Mouse (Mus musculus) kidney, embryonic 15.5 days (tissue): ENCODE measurements around the gene Amz2. TPM values are rescaled to one million over a fixed set of nuclear protein-coding genes. Genes with fewer than 3 reads are reported as not detected.

Experiments used
- microRNA-seq: library from miRNA; unstranded; fragments of <30 nt; microRNA quantifications from one replicate; pipeline ENCODE4, GENCODE M21; 2016
- polyA plus RNA-seq: library from polyadenylated mRNA; unstranded; fragments of >200 nt; fragmentation: Nextera tagmentation; extraction: Ambion mirVana; gene quantifications from 2 replicates; pipeline ENCODE4 v1.2.1, GENCODE M21; 2015

Amz2 gene
- polyA plus RNA-seq, 1 experiment from 2014 or later = 44.6 TPM

Small RNA genes lying within 50 kb of the gene (microRNA-seq; reads per million reads assigned to microRNA genes)
- not detected for gene Gm25540

Other genes starting within 250 kb of the Amz2 start
- 1.3 and 1.8 TPM in 2 replicates for gene Rgs9, start 127.8 kb upstream of the Amz2 start, polyA plus RNA-seq
- gene Gna13, start 63.1 kb upstream of the Amz2 start, polyA plus RNA-seq = 20.8 and 21.5 TPM in 2 replicates
- gene 9930022D16Rik, start 12.0 kb upstream of the Amz2 start, polyA plus RNA-seq = not detected in 2 replicates
- 4.7 and 5.4 TPM in 2 replicates for gene Arsg, start 47.4 kb downstream of the Amz2 start, polyA plus RNA-seq
- gene Slc16a6, start 47.7 kb downstream of the Amz2 start, polyA plus RNA-seq = 8.8 and 10.5 TPM in 2 replicates
- 35.0 and 35.5 TPM in 2 replicates for gene Wipi1, start 186.0 kb downstream of the Amz2 start, polyA plus RNA-seq
- 354 and 359 TPM in 2 replicates for gene Prkar1a, start 223.5 kb downstream of the Amz2 start, polyA plus RNA-seq